Mouse (Mus musculus) cerebellum, adult 2 months (tissue): Measurements from ENCODE around the gene Zp1.

Experiments used
- CTCF ChIP-seq: fragments of 200-500 bp; IDR thresholded peaks from 2 replicates; pipeline ENCODE4 v1.5.1; 2011; ENCODE audit warnings: low read depth, mild to moderate bottlenecking, control low read depth, low read length, moderate library complexity, borderline replicate concordance; ENCODE audit not compliant: insufficient read depth
- POLR2A ChIP-seq: fragments of 200-500 bp; IDR thresholded peaks from 2 replicates; pipeline ENCODE4 v1.6.1; 2011; ENCODE audit warnings: low read length, control low read depth, borderline replicate concordance; ENCODE audit not compliant: insufficient read depth

DNA sequence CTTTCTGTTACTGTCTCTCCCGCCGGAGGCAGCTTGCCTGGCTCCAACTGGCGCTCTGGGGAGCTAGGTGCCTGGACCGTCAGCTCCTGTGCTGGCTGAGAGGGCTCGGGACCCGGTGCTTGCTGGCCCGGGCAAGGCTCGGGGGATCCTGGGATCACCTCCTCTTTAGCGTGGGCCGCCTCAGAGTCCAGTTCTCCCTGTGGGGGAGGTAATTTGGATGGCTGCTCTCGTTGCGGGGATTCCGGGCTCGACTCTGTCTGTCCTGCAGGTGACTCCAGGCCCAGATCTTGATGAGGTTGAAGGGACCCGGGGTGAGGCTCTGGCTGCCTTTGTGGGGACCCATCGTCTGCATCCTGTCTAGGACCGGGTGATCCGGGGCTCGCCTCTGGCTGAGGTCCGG lies 28.0 kb upstream of the Zp1 start:
- no peak for TF ChIP-seq CTCF
- TF ChIP-seq POLR2A = no peak
